Mouse (Mus musculus): ENCODE measurements around the gene Eps8. TPM values are rescaled to one million over a fixed set of nuclear protein-coding genes. Genes with fewer than 3 reads are reported as not detected.

Eps8 gene
- polyA plus RNA-seq (2014; fragmentation: Illumina TruSeq; extraction: RNeasy Lipid Tissue Mini Kit (QIAGEN cat#74804); ENCODE audit: low read depth, low replicate concordance): 2.0 TPM

DNA sequence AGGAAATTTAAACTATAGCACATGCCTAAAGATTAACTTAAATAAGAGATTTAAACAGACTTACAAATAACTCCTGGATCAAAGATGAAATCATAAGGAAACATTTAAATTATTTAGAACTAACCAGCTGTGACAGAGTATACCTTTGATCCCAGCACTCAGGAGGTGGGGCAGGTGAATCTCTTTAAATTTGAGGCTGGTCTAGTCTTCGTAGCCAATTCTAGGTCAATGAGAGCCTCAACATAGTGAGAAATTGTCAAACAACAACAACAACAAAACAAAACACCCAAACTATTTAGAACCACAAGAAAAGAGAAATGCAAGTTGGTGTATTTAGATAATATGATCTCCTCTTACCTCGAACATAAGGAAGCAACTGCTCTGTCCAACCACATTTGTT lies at the start of gene Eps8:
Eps8 (minus strand) TSS at position 101 of the 400 bp plus-strand sequence.

Other genes with a start within 250 kb of the Eps8 start
- gene Strap, start 80.2 kb upstream of the Eps8 start, polyA plus RNA-seq (2014; fragmentation: Illumina TruSeq; extraction: RNeasy Lipid Tissue Mini Kit (QIAGEN cat#74804); ENCODE audit: low read depth, low replicate concordance): 100 TPM
- gene Dera, start 99.7 kb upstream of the Eps8 start, polyA plus RNA-seq (2014; fragmentation: Illumina TruSeq; extraction: RNeasy Lipid Tissue Mini Kit (QIAGEN cat#74804); ENCODE audit: low read depth, low replicate concordance): 131 TPM

Measured in liver, adult 10 weeks (tissue).